Mouse (Mus musculus) spleen, adult 2 months (tissue): Measurements from ENCODE around the gene Hist1h3f. TPM values are rescaled to one million over a fixed set of nuclear protein-coding genes. Genes with fewer than 3 reads are reported as not detected.

Experiments used
- DNase-seq, 2 experiments: peaks; one replicate each; pipeline versions ENCODE4 v3.0.0 to v3.0.0-alpha.2; 2012 to 2021; ENCODE audit warnings: low spot score in 2 of 2, low read depth in 1 of 2
- H3K27ac ChIP-seq: fragments of 200-500 bp; 2 replicates; pipeline ENCODE4 v1.5.1; 2012; ENCODE audit warnings: low read length, inconsistent platforms; ENCODE audit not compliant: insufficient read depth
- H3K27me3 ChIP-seq: fragments of 200-500 bp; 2 replicates; pipeline ENCODE4 v1.6.1; 2012; ENCODE audit warnings: mild to moderate bottlenecking, moderate library complexity, low read length, inconsistent platforms; ENCODE audit not compliant: control insufficient read depth, insufficient read depth
- H3K36me3 ChIP-seq: fragments of 200-500 bp; 2 replicates; pipeline ENCODE4 v1.6.1; 2012; ENCODE audit warnings: mild to moderate bottlenecking, low read length, inconsistent platforms; ENCODE audit not compliant: control insufficient read depth, insufficient read depth
- H3K4me1 ChIP-seq: fragments of 200-500 bp; 2 replicates; pipeline ENCODE4 v1.6.1; 2011; ENCODE audit warnings: inconsistent platforms; ENCODE audit not compliant: control insufficient read depth, insufficient read depth, insufficient read length
- H3K4me3 ChIP-seq: fragments of 200-500 bp; 2 replicates; pipeline ENCODE4 v1.5.1; 2011; ENCODE audit warnings: mild to moderate bottlenecking, inconsistent platforms; ENCODE audit not compliant: insufficient read depth, insufficient read length; ENCODE audit errors: extremely low read depth
- CTCF ChIP-seq: fragments of 200-500 bp; IDR thresholded peaks from 2 replicates; pipeline ENCODE4 v1.5.1; 2011; ENCODE audit warnings: mild to moderate bottlenecking, inconsistent platforms; ENCODE audit not compliant: insufficient read depth, insufficient read length, insufficient replicate concordance; ENCODE audit errors: extremely low read depth
- POLR2A ChIP-seq: fragments of 200-500 bp; IDR thresholded peaks from 2 replicates; pipeline ENCODE4 v1.6.1; 2011; ENCODE audit warnings: low read depth, low read length, inconsistent platforms
- WGBS: fragments of 180-500 bp; shearing (Covaris S2); methylation state at CpG from one replicate; pipeline ENCODE4 v1.1.7; 2018; 5-methylcytosine and 5-hydroxymethylcytosine counted together
- polyA plus RNA-seq: library from polyadenylated mRNA; depleted of rRNA; stranded (reverse); fragments of >200 nt; gene quantifications from 2 replicates; pipeline ENCODE4 v1.2.3, GENCODE M21; 2012

The Hist1h3f gene
- polyA plus RNA-seq, 1 experiment = 10.2 TPM

GRCm38 (mm10) chr13:23518885-23519284 lies 25.0 kb upstream of the Hist1h3f start:
- Histone ChIP-seq H3K36me3 (no peaks in the 10 kb centered on the region), H3K4me3 (no peak overlapping the region), H3K4me1 (no peaks in the 10 kb centered on the region), H3K27me3 (no peaks in the 10 kb centered on the region), H3K27ac (no peak overlapping the region)
- peak; percentile 66 to 69 for DNase-seq
- WGBS = under 1% methylated on average over 6 of the region's 6 CpGs
- TF ChIP-seq POLR2A = no peak
- TF ChIP-seq CTCF = no peak

GRCm38 (mm10) chr13:23519416-23519815 lies 24.4 kb upstream of the Hist1h3f start:
- no peaks in the 10 kb centered on the region for H3K4me1 ChIP-seq
- H3K27me3 ChIP-seq = no peaks in the 10 kb centered on the region
- H3K4me3 ChIP-seq = peak overlapping the region; percentile 13; the same call in 1 of the 2 replicates
- DNase-seq = peak in 1 of 2 experiments; percentile 49
- no peak overlapping the region for H3K27ac ChIP-seq
- H3K36me3 ChIP-seq = no peaks in the 10 kb centered on the region
- TF ChIP-seq POLR2A (no peak), CTCF (no peak)
- WGBS = 2% methylated on average over 10 of the region's 10 CpGs

- Histone ChIP-seq H3K27ac (no peak overlapping the region), H3K27me3 (no peaks in the 10 kb centered on the region), H3K4me1 (no peaks in the 10 kb centered on the region), H3K36me3 (no peaks in the 10 kb centered on the region), H3K4me3 (no peak overlapping the region)
- 3% methylated on average over 14 of the region's 14 CpGs for WGBS
- TF ChIP-seq CTCF (no peak), POLR2A (no peak)
- DNase-seq = peak in 1 of 2 experiments; percentile 61
Observed at GRCm38 (mm10) chr13:23521703-23522102, 22.1 kb upstream of the Hist1h3f start.

GRCm38 (mm10) chr13:23523976-23524375 lies 19.9 kb upstream of the Hist1h3f start:
- WGBS = 58% methylated on average over 5 of the region's 5 CpGs
- H3K36me3 ChIP-seq = no peaks in the 10 kb centered on the region
- H3K27me3 ChIP-seq = no peaks in the 10 kb centered on the region
- no peak overlapping the region for H3K27ac ChIP-seq
- no peak overlapping the region for H3K4me3 ChIP-seq
- no peak for DNase-seq
- TF ChIP-seq POLR2A (no peak), CTCF (no peak)
- no peaks in the 10 kb centered on the region for H3K4me1 ChIP-seq

- no peak overlapping the region for H3K4me3 ChIP-seq
- TF ChIP-seq POLR2A = no peak
- peak; percentile 68; the same call in 1 of the 2 replicates for TF ChIP-seq CTCF
- WGBS = 20% methylated on average over 5 of the region's 5 CpGs
- H3K36me3 ChIP-seq = no peaks in the 10 kb centered on the region
- H3K4me1 ChIP-seq = no peaks in the 10 kb centered on the region
- DNase-seq = peak in 1 of 2 experiments; percentile 66
- H3K27ac ChIP-seq = no peak overlapping the region
- no peaks in the 10 kb centered on the region for H3K27me3 ChIP-seq
Observed at GRCm38 (mm10) chr13:23524654-23525053, 19.2 kb upstream of the Hist1h3f start.

GRCm38 (mm10) chr13:23525901-23526300 lies 18.0 kb upstream of the Hist1h3f start:
- Histone ChIP-seq H3K4me3 (peak overlapping the region; percentile 11; the same call in 1 of the 2 replicates), H3K4me1 (no peaks in the 10 kb centered on the region), H3K27me3 (no peaks in the 10 kb centered on the region), H3K36me3 (no peaks in the 10 kb centered on the region), H3K27ac (no peak overlapping the region)
- DNase-seq = no peak
- no peak for TF ChIP-seq POLR2A
- TF ChIP-seq CTCF = no peak
- 6% methylated on average over 10 of the region's 10 CpGs for WGBS

GRCm38 (mm10) chr13:23526312-23526711 lies 17.5 kb upstream of the Hist1h3f start:
- Histone ChIP-seq H3K4me3 (peak overlapping the region; percentile 43), H3K27me3 (no peaks in the 10 kb centered on the region), H3K4me1 (no peaks in the 10 kb centered on the region), H3K27ac (no peak overlapping the region), H3K36me3 (no peaks in the 10 kb centered on the region)
- under 1% methylated on average over 17 of the region's 17 CpGs for WGBS
- DNase-seq = peak; percentile 80 to 81
- no peak for TF ChIP-seq CTCF
- TF ChIP-seq POLR2A = no peak

- Histone ChIP-seq H3K4me3 (no peak overlapping the region), H3K27ac (no peak overlapping the region), H3K27me3 (no peaks in the 10 kb centered on the region), H3K4me1 (no peaks in the 10 kb centered on the region), H3K36me3 (no peaks in the 10 kb centered on the region)
- 92% methylated on average over 5 of the region's 5 CpGs for WGBS
- no peak for DNase-seq
- TF ChIP-seq POLR2A = no peak
- no peak for TF ChIP-seq CTCF
Observed at GRCm38 (mm10) chr13:23529005-23529404, 14.8 kb upstream of the Hist1h3f start.
